Mouse (Mus musculus): ENCODE measurements around the gene Nek7. TPM values are rescaled to one million over a fixed set of nuclear protein-coding genes. Genes with fewer than 3 reads are reported as not detected.

The Nek7 gene
- total RNA-seq, 2 experiments from 2014 or later, result 111 to 124 TPM

DNA sequence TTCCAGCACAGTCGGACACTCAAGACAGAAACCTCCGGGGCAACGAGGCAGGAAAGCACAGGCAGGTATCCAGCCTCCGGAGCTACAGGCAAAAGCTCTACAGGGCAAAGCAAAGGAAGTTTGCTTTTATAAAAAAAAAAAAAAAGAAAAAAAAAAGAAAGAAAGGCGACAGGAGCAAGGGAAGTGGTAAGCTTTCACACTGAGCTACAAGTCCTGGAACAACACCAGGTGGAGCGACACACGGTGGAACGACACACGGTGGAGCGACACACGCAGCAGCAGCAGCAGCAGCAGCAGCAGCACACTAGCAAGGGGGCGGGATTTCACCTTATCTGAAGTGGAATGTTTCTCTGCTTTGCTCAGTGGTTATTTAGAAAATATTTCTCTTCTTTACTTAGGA, 10.8 kb downstream of the Nek7 start:
- DNase-seq (ENCODE audit: low spot score), result no peak

GRCm38 (mm10) chr1:138608336-138608735, 11.6 kb downstream of the Nek7 start:
- no peak for DNase-seq (ENCODE audit: low spot score)

- DNase-seq (ENCODE audit: low spot score), result no peak
These were observed 12.1 kb downstream of the Nek7 start for GRCm38 (mm10) chr1:138607862-138608261.

- DNase-seq (ENCODE audit: low spot score), result peak; percentile 58
These were observed 13.2 kb downstream of the Nek7 start for GRCm38 (mm10) chr1:138606771-138607170.

GRCm38 (mm10) chr1:138604736-138605135, 15.2 kb downstream of the Nek7 start:
- DNase-seq (ENCODE audit: low spot score), result peak; percentile 46

- no peak for DNase-seq (ENCODE audit: low spot score)
These were observed 16.0 kb downstream of the Nek7 start for GRCm38 (mm10) chr1:138603974-138604373.

GRCm38 (mm10) chr1:138598087-138598486, 21.9 kb downstream of the Nek7 start:
- no peak for DNase-seq (ENCODE audit: low spot score)

- DNase-seq (ENCODE audit: low spot score), result no peak
These were observed 23.7 kb downstream of the Nek7 start for GRCm38 (mm10) chr1:138596127-138596706.

DNA sequence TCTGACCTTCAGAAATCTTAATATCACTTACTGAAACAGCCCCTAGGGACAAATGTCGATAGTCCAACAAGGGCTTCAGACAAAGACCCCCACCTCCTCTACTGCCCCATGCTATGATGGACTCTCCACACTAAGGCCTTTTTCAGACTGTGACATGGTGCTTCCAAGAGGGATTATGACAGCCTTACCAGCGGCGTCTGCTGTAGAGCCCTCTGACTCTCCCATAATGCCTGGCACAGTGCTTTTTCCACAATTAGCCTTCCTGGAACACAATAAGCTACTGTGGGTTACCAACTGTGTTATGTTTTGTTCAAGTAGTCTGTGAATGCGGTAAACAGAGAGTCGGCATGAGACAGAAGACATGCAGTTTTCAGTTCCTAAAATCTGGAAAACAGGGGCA, 25.0 kb downstream of the Nek7 start:
- DNase-seq (ENCODE audit: low spot score), result no peak

DNA sequence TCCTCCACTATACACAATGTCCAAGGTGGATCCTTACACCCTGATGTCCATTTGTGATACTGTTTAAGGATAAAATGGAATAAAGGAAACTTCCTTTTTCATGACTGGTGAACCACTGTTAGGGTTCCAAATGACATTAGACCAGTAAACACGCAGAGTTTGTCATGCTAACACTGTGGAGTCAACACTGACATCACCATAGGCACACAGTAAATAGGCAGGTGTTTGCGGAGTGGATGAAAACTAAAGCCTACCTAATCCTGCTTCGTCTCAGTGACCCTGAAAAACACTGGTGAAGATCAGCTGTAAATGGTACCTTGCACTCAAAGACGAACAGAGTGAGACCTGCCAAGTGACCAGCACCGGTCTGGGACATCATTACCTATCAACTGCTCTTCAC, 26.0 kb downstream of the Nek7 start:
- no peak for DNase-seq (ENCODE audit: low spot score)

- DNase-seq (ENCODE audit: low spot score), result no peak
These were observed 27.5 kb downstream of the Nek7 start for GRCm38 (mm10) chr1:138592466-138592865.

- DNase-seq (ENCODE audit: low spot score), result no peak
These were observed 29.4 kb downstream of the Nek7 start for GRCm38 (mm10) chr1:138590451-138591022.

DNA sequence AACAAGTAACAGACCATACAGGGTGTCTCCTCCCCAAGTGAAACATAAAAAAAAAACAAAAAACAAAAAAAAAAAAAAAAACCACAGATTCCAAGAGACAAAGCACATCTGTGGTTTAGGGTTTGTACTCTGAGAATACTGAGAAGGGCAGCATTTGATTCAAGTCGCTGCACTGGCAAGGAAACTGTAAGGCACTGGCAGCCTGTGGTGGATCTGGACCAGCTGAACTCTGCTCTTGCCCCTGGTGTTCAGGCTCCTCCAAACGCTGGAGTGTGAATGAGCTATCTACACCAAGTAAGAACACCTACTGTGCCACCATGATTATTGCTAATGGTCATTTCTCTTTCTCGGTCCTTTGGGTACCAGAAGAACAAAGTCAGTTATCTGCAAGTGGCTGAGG, 30.8 kb downstream of the Nek7 start:
- DNase-seq (ENCODE audit: low spot score), result no peak

- DNase-seq (ENCODE audit: low spot score), result no peak
These were observed 32.1 kb downstream of the Nek7 start for GRCm38 (mm10) chr1:138587812-138588211.

GRCm38 (mm10) chr1:138586891-138587290, 33.0 kb downstream of the Nek7 start:
- no peak for DNase-seq (ENCODE audit: low spot score)

GRCm38 (mm10) chr1:138584423-138585013, 35.4 kb downstream of the Nek7 start:
- DNase-seq (ENCODE audit: low spot score), result no peak

DNA sequence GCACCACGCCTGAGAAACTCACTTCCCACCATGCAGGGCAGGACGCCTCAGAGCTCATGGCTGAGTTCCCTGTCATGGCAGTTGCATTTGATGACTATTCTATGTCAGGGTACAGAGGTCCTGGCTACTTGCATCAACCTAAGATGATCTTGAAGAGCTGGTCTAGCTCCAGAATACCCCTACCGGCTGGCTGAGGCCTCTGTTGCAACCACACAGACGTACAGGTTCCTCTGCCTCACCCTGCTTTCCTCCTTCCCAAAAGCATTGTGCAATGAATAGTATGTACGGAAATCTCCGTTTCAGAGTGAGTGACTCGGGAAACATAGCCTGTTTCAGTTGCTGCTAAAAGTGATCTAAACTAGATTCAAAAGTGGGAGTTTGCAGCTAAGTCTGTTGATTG, 37.7 kb downstream of the Nek7 start:
- no peak for DNase-seq (ENCODE audit: low spot score)

DNA sequence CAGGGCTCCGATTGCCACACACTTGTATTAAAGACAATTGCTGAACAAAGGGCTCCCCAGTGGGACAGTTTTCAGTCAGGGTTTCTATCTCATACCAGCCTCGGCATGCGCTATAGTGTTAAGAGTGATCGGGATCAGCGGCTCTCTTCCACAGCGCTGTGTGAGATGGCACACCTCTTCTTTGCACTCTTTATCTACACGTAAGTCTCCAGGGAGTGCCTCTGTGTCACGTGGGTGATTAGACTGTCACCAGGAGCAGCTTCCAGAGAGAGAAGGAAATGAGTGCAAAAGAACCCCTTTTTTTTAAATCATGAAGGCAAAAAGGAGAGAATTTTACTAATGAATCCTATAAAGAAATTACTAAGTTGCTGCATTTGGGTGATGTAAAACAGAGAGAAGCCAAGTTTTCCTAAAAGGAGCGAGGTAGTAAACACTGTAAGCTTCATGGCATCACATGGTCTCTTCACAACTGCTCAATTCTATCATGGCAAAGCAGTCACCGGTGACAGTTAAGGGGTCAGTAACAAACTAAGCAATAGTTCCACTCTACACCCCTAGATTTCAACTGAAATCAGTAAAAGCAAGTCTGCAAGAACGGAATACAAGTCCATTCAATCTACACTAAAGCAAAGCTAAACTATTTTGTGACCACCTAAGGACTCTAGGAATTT, 40.0 kb downstream of the Nek7 start:
- DNase-seq (ENCODE audit: low spot score), result no peak

DNA sequence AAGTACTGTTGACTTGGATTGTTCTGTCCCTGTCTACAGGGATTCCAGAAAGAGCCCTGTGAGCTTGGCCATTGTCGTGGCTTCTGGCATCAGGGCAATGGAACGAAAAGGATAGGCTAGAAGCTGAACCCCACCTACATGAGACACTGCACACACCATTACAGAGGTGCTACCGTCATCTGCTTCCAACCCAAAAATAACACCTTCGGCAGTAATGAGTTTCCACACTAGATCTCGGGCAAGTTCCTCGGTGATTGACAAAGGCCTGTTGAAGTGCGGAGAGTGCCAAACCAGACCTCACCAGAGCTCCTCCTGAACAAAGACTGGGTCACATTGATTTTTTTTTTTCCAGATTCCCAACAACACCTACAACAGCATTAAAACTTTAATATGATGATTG, 40.7 kb downstream of the Nek7 start:
- peak; percentile 19 for DNase-seq (ENCODE audit: low spot score)

GRCm38 (mm10) chr1:138576803-138577202, 43.1 kb downstream of the Nek7 start:
- peak; percentile 82 for DNase-seq (ENCODE audit: low spot score)

DNA sequence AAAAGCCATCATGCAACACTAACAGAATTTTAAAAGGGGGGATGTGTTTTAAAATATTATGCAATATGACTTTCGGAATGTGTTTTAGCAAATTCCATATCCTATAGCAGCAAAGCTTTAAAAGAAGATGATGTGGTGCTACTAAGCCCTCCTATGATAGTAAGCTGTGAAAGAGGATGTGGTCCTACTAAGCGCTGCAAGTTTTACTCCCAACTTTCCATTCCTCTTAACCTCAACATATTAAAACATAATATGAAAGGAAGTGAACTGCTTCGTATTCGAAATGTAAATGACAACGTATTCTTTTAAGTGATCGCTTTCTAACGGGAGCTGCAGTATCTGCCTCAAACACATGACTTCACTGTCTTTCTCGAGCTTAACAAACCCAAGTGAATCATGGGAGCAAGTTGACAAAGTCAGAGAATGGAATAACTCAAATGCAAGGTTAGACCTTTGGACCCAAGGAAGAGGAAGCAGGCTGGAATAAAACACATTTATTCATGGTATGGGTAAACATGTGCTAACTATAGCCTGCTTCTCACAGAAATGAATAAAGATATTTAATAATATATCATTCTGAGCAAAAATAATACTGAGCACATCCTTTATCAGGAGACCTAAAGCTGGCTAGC, 43.8 kb downstream of the Nek7 start:
- no peak for DNase-seq (ENCODE audit: low spot score)

DNA sequence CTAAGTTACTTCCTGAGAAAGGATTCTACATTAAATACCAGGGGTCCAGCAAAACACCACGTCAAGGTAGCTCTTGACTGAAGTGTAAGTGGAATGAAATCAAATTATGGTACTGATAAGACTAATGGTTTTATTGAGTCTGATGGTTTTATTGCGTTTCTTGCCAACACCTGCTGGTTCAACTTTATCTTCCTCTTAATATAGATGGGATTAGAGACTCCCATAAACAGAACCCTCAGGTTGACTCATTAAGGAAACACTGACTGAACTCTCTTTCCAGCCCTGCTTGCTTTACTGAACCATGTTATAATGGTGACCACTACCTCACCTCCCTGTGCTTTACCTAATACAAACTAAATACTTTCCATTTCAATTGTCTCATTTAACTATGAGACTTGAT, 44.3 kb downstream of the Nek7 start:
- DNase-seq (ENCODE audit: low spot score), result no peak

All from gastrocnemius, adult 18-20 months (tissue).